Mouse (Mus musculus) heart, postnatal 0 days (tissue): Measurements from ENCODE around the gene Strn.

Source experiments
- CTCF ChIP-seq: IDR thresholded peaks from 2 replicates; pipeline ENCODE4 v1.5.1; 2016; ENCODE audit warnings: antibody characterized with exemption, control low read depth, low read depth
- EP300 ChIP-seq: IDR thresholded peaks from 2 replicates; pipeline ENCODE4 v1.6.1; 2016; ENCODE audit warnings: antibody characterized with exemption, low read depth

GRCm38 (mm10) chr17:78687971-78688370 lies 49.0 kb downstream of the Strn start:
- no peak for TF ChIP-seq CTCF
- TF ChIP-seq EP300, result no peak
